Mouse (Mus musculus) megakaryocyte-erythroid progenitor cell, adult 5 weeks (primary cell): ENCODE results near the gene Grm4. TPM values are rescaled to one million over a fixed set of nuclear protein-coding genes. Genes with fewer than 3 reads are reported as not detected.

Experiments used
- polyA plus RNA-seq: library from polyadenylated mRNA; stranded (reverse); fragments of >175 nt; gene quantifications from 2 replicates; pipeline ENCODE4 v1.2.3, GENCODE M21; 2012

The Grm4 gene
- polyA plus RNA-seq, result 0.02 and 0.07 TPM in 2 replicates

DNA sequence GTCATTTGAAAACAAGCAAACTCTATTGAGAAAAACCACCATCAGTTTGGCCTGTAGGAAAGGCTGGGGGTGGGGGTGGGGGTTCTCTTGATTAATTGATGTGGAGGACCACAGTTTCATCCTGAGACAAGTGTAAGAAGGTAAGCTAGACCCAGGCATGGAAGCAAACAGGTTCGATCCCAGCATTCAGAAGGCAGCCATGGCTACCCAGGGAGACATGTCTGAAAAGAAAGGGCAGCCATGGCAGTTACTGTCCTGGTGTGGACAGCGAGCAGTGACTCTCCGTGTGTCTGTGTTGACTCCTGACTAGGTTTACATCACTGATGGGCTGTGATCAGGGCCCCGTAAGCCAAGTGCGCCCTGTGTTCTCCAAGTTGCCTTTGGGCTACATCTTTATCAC lies at the start of gene Grm4:
Gene Grm4, minus strand, starts transcription at position 101 of the 400 bp plus-strand sequence.

DNA sequence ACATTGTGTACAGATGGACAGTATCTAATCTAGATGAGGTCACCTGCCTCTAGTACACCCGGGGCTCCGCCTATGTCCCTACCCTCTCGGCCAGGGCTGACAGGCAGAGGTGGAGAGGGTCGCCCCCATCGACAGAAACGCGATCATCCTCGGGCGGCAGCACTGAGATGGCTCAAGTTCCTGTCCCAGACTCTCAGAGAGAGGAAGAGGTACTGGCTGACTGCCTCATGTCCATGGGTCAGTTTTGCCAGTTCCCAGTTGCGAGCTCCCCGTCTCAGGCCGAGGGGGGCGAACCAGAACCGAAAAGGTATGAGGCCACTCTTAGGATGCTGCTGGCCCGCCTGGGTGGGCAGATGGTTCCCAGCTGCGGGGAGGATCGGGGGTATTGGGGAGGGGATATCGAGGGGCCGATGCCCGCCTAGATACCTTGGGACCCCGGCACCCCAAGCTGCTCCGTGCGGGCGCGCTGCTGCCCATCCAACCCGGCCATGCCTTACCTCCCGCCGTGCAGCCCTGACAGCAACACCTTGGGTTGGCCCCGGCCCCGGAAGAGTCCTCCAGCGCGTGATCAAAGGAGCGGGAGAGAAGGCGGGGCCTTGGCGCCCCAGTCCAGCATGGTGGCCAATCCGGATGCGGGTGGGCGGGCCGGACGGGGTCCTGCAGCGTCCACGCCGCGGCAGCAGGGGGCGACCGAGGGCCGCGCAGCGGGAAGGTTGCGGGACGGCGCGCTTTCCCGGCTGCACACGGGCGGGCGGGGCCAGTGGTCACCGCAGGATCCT lies 44.1 kb upstream of the Grm4 start, which contains the start of gene AI413582:
Gene AI413582, minus strand, starts transcription at position 594 of the 779 bp plus-strand sequence.

DNA sequence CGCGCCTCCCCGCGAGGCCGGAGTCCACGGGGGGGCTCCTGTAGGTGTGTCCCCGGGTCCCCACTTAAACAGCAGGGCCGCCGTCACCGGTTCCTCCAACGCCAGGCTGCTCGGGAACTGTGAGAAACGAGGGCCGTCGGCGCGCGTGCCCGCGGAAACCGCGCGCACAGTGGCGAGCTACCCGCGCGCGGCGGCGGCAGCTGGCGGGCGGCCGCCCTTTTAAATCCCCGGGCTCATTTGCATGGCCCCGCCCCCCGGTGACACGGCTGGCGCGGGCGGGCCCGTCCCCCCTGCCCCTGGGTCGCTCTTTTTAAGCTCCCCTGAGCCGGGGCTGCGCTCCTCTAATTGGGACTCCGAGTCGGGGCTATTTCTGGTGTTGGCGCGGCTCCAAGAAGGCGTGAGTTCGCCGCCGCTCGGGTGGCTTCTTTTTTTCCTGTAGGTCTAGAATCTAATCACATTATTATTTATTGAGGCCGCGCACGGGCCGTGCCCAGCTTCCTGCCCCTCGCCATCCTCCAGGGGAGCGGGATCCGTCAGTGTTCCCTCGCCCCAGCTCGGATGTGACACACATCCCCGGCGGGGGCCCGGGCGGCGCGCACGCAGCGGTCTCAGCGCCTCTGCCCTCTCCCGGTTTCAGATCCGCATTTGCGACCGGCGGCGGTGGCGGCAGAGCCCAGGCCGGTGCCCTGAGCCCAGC lies 35.3 kb upstream of the Grm4 start, which contains the start of gene Hmga1:
Gene Hmga1, plus strand, starts transcription at position 183 of the 697 bp plus-strand sequence.

Other genes starting within 250 kb of the Grm4 start
- gene Hmga1, start 35.1 kb upstream of the Grm4 start, polyA plus RNA-seq, result 2,032 and 2,480 TPM in 2 replicates
- 78.5 and 107 TPM in 2 replicates for gene AI413582, start 44.4 kb upstream of the Grm4 start, polyA plus RNA-seq
- gene Nudt3, start 102.1 kb upstream of the Grm4 start, polyA plus RNA-seq, result 188 and 237 TPM in 2 replicates
- gene RPS10-NUDT3, start 113.8 kb upstream of the Grm4 start, polyA plus RNA-seq, result not detected in 2 replicates
- 3,162 and 3,167 TPM in 2 replicates for gene Rps10, start 115.3 kb upstream of the Grm4 start, polyA plus RNA-seq
- gene Pacsin1, start 134.1 kb upstream of the Grm4 start, polyA plus RNA-seq, result 0.49 and 0.80 TPM in 2 replicates
- 0.39 TPM in 1 of 2 replicates, not detected in the other for gene Spdef, start 207.6 kb upstream of the Grm4 start, polyA plus RNA-seq